Mouse (Mus musculus) liver, adult 2 months (tissue): ENCODE results near the gene Aifm2.

Source experiments
- CTCF ChIP-seq: fragments of 200-500 bp; IDR thresholded peaks from 2 replicates; pipeline ENCODE4 v1.5.1; 2011; ENCODE audit warnings: low read depth, low read length, control low read depth
- POLR2A ChIP-seq: fragments of 200-500 bp; IDR thresholded peaks from 2 replicates; pipeline ENCODE4 v1.6.1; 2011; ENCODE audit warnings: low read length, control low read depth; ENCODE audit not compliant: insufficient read depth; ENCODE audit errors: extremely low read depth

DNA sequence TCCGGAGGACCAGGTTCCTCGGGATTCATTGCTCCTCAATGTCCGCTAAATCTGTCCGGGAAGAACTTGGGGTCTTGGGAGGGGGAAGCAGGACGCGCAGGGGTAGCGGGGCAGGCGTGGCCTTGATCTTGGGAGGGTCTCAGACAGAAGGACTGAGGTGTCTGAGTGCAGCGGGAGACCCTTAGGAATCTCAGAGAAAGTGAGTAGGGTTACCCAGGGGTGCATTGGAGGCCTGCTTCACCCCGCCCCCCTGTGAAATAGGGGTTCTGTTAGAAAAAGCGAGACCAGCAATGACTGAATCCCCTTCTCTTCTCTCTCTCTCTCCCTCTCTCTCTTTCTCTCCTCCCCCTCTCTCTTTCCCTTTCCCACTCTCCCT is 387 bp downstream of the Aifm2 start:
- TF ChIP-seq CTCF (no peak), POLR2A (no peak)
